18 mouse cellular contexts compared by ENCODE assay signal in the genomic region with DNA sequence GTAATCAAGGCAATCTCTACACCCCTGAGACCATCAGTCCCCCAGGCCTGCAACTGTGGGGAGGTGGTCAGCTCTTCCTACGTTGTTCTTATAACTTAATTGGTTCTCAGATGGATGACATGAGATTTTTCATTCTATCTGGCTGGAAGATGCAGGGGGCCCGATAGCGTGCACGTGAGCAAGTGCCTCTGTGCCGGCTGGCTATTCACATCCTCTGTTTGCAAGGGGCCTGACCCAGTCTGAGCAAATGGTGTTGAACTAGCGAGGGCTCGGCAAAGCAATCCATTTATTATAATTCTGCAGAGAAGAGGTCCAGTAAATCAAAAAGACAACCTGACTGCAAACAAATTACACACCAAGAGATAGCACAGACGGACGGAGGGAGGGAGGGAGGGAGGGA.
DNase-seq lines count a peak whose midpoint lies in the region; ATAC-seq lines count a peak whose summit lies in the region.
"Had no signal": no experiment of that assay in that cellular context is flagged by ENCODE, and none has a peak within 500 bp of the region (broad histone marks: within the 10 kb centered on the region; RNA-seq: fewer than 3 reads in every experiment).

No protein-coding gene starts in this region.

- H3K36me3 ChIP-seq in heart, embryonic 12.5 days = no peaks in the 10 kb centered on the region
- no peaks in the 10 kb centered on the region for H3K36me3 ChIP-seq in heart, embryonic 11.5 days (ENCODE audit: control insufficient read depth, insufficient read depth, low read length)
- no peaks in the 10 kb centered on the region for H3K36me3 ChIP-seq in hindbrain, embryonic 10.5 days
- H3K36me3 ChIP-seq in midbrain, embryonic 12.5 days = no peaks in the 10 kb centered on the region
- H3K36me3 ChIP-seq: embryonic facial prominence, embryonic 13.5 days; limb, embryonic 15.5 days had no signal

- DNase-seq in hindbrain, embryonic 10.5 days (ENCODE audit: low spot score) = peak; percentile 40
- DNase-seq in lung, postnatal 14 days = no peak
- no peak for DNase-seq in retina, postnatal 1 day
- no peak for DNase-seq in adrenal gland, postnatal 10 days
- DNase-seq in thymus, postnatal 25 days = no peak
- DNase-seq: cerebellum, postnatal 14 days; gastrocnemius, postnatal 10 days; kidney, postnatal 10 days; liver, postnatal 0 days; right cerebral cortex, postnatal 14 days had no signal

- H3K9ac ChIP-seq in heart, embryonic 12.5 days = no peak overlapping the region
- no peak overlapping the region for H3K9ac ChIP-seq in heart, embryonic 11.5 days (ENCODE audit: low read depth, low read length)
- H3K9ac ChIP-seq in midbrain, embryonic 12.5 days (replicated peaks) = no peak overlapping the region
- H3K9ac ChIP-seq: embryonic facial prominence, embryonic 13.5 days; limb, embryonic 15.5 days; liver, postnatal 0 days had no signal

- no peaks in the 10 kb centered on the region for H3K9me3 ChIP-seq in heart, embryonic 12.5 days (replicated peaks)
- no peaks in the 10 kb centered on the region for H3K9me3 ChIP-seq in heart, embryonic 11.5 days (replicated peaks; ENCODE audit: control insufficient read depth, low read length)
- H3K9me3 ChIP-seq in hindbrain, embryonic 10.5 days = no peaks in the 10 kb centered on the region
- H3K9me3 ChIP-seq in midbrain, embryonic 12.5 days = no peaks in the 10 kb centered on the region
- H3K9me3 ChIP-seq: embryonic facial prominence, embryonic 13.5 days; limb, embryonic 15.5 days had no signal

- no peak overlapping the region for H3K4me3 ChIP-seq in heart, embryonic 12.5 days
- no peak overlapping the region for H3K4me3 ChIP-seq in heart, embryonic 11.5 days (ENCODE audit: low read depth, low read length)
- peak overlapping the region; percentile 24 for H3K4me3 ChIP-seq in hindbrain, embryonic 10.5 days
- no peak overlapping the region for H3K4me3 ChIP-seq in midbrain, embryonic 12.5 days
- H3K4me3 ChIP-seq: embryonic facial prominence, embryonic 13.5 days; limb, embryonic 15.5 days had no signal

- H3K27me3 ChIP-seq in heart, embryonic 12.5 days (replicated peaks) = peaks cover 90% of the 10 kb centered on the region
- peaks cover 86% of the 10 kb centered on the region for H3K27me3 ChIP-seq in heart, embryonic 11.5 days (ENCODE audit: control insufficient read depth, insufficient read depth, low read length)
- peaks cover 64% of the 10 kb centered on the region for H3K27me3 ChIP-seq in hindbrain, embryonic 10.5 days (ENCODE audit: insufficient read depth, poor library complexity, severe bottlenecking)
- peaks cover 47% of the 10 kb centered on the region for H3K27me3 ChIP-seq in midbrain, embryonic 12.5 days

- H3K4me1 ChIP-seq in heart, embryonic 12.5 days (replicated peaks) = peaks cover 12% of the 10 kb centered on the region
- H3K4me1 ChIP-seq in heart, embryonic 11.5 days (ENCODE audit: control insufficient read depth, insufficient read depth, low read length) = peaks cover 5% of the 10 kb centered on the region; the same call in 1 of the 2 replicates
- H3K4me1 ChIP-seq in hindbrain, embryonic 10.5 days (replicated peaks) = peaks cover 64% of the 10 kb centered on the region
- H3K4me1 ChIP-seq in midbrain, embryonic 12.5 days = peaks cover 44% of the 10 kb centered on the region
- H3K4me1 ChIP-seq: limb, embryonic 15.5 days had no signal

- no peak for ATAC-seq in heart, embryonic 12.5 days (ENCODE audit: insufficient number of reproducible peaks, low FRiP score)
- no peak for ATAC-seq in heart, embryonic 11.5 days (replicated peaks; ENCODE audit: insufficient number of reproducible peaks, low FRiP score, low TSS enrichment)
- ATAC-seq in midbrain, embryonic 12.5 days (ENCODE audit: low FRiP score, low read depth) = peak; percentile 67
- ATAC-seq: activated CD4-positive, CD25-positive, alpha-beta regulatory T cell, adult 4 months; intestine, embryonic 16.5 days; liver, postnatal 0 days had no signal

- no peak overlapping the region for H3K27ac ChIP-seq in heart, embryonic 12.5 days (ENCODE audit: poor library complexity, severe bottlenecking)
- H3K27ac ChIP-seq in heart, embryonic 11.5 days (ENCODE audit: low read depth, low read length) = no peak overlapping the region
- H3K27ac ChIP-seq in hindbrain, embryonic 10.5 days = peak overlapping the region; percentile 75
- H3K27ac ChIP-seq in midbrain, embryonic 12.5 days (replicated peaks) = peak overlapping the region; percentile 49; the same call in 1 of the 2 replicates
- H3K27ac ChIP-seq: embryonic facial prominence, embryonic 13.5 days; limb, embryonic 15.5 days; macrophage had no signal

- 20% methylated on average over 9 of the region's 9 CpGs for WGBS in heart, embryonic 12.5 days
- WGBS in heart, embryonic 11.5 days (ENCODE audit: insufficient replicate concordance) = 25% methylated on average over 9 of the region's 9 CpGs
- 13% methylated on average over 9 of the region's 9 CpGs for WGBS in hindbrain, embryonic 10.5 days
- WGBS in midbrain, embryonic 12.5 days = 7% methylated on average over 9 of the region's 9 CpGs

- peak overlapping the region; percentile 31; the same call in 1 of the 2 replicates for H3K4me2 ChIP-seq in heart, embryonic 12.5 days
- no peak overlapping the region for H3K4me2 ChIP-seq in heart, embryonic 11.5 days
- peak overlapping the region; percentile 22 for H3K4me2 ChIP-seq in midbrain, embryonic 12.5 days (replicated peaks)
- H3K4me2 ChIP-seq: embryonic facial prominence, embryonic 13.5 days; limb, embryonic 15.5 days had no signal

Comparison
In these comparisons a context has a peak if more than half of its experiments do, and no peak if none do; other contexts are left out.
1. H3K27ac ChIP-seq: peak in hindbrain, embryonic 10.5 days (single experiment) and midbrain, embryonic 12.5 days (single experiment); none in heart, embryonic 12.5 days (single experiment) and heart, embryonic 11.5 days (single experiment).